Mouse (Mus musculus) hindbrain, embryonic 13.5 days (tissue): ENCODE measurements around the gene Pdyn. TPM values are rescaled to one million over a fixed set of nuclear protein-coding genes. Genes with fewer than 3 reads are reported as not detected.

Experiments
- ATAC-seq: fragments of 200-750 bp; cut with Nextera tagmentation; 2 replicates; pipeline ENCODE4 v1.8.0; 2017; ENCODE audit warnings: moderate TSS enrichment; ENCODE audit not compliant: low FRiP score
- H3K27ac ChIP-seq: fragments of 300-500 bp; sonication (generic); 2 replicates; pipeline ENCODE4 v1.5.1; 2015; ENCODE audit warnings: inconsistent platforms, mild to moderate bottlenecking, moderate library complexity
- H3K27me3 ChIP-seq: fragments of 300-500 bp; sonication (generic); 2 replicates; pipeline ENCODE4 v1.6.1; 2015; ENCODE audit warnings: mild to moderate bottlenecking, inconsistent platforms
- H3K36me3 ChIP-seq: fragments of 300-500 bp; sonication (generic); 2 replicates; pipeline ENCODE4 v1.6.1; 2015; ENCODE audit warnings: mild to moderate bottlenecking, inconsistent platforms
- H3K4me1 ChIP-seq: fragments of 300-500 bp; sonication (generic); replicated peaks from 2 replicates; pipeline ENCODE4 v1.6.1; 2015; ENCODE audit warnings: inconsistent platforms
- H3K4me2 ChIP-seq: fragments of 300-500 bp; sonication (generic); 2 replicates; pipeline ENCODE4 v1.6.1; 2015; ENCODE audit warnings: inconsistent platforms, mild to moderate bottlenecking, moderate library complexity
- H3K4me3 ChIP-seq: fragments of 300-500 bp; sonication (generic); 2 replicates; pipeline ENCODE4 v1.5.1; 2015; ENCODE audit warnings: mild to moderate bottlenecking, inconsistent platforms
- H3K9ac ChIP-seq: fragments of 300-500 bp; sonication (generic); 2 replicates; pipeline ENCODE4 v1.6.1; 2015; ENCODE audit warnings: mild to moderate bottlenecking, inconsistent platforms
- H3K9me3 ChIP-seq: fragments of 300-500 bp; sonication (generic); 2 replicates; pipeline ENCODE4 v1.6.1; 2016; ENCODE audit warnings: inconsistent platforms
- WGBS: fragments of 180-500 bp; shearing (Covaris S2); methylation state at CpG from one replicate; pipeline ENCODE4 v1.1.7; 2015; 5-methylcytosine and 5-hydroxymethylcytosine counted together
- polyA plus RNA-seq: library from polyadenylated mRNA; unstranded; fragments of >200 nt; fragmentation: Nextera tagmentation; extraction: Ambion mirVana; gene quantifications from 2 replicates; pipeline ENCODE4 v1.2.1, GENCODE M21; 2015

The Pdyn gene
- polyA plus RNA-seq, 1 experiment from 2014 or later, result 10.5 TPM

DNA sequence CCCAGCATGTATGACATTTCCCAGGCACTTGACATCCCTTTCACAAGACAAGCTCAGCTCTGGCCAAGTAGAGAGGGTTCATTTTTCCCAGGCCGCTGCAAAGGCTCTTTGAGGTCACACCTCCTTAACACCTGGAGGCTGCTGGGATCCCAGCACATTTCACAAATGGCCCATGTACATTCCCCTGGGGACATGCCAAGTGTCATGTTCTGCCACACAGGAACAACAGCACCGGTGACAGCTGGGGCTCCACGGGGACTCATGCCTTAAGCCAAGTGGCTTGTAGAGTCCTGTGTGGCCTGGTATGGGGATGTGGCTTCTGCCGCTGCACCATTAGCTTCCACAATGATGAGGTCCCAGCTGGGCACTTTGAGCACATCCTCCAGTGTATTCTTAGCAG is 47.0 kb downstream of the Pdyn start:
- Histone ChIP-seq H3K9ac (no peak overlapping the region), H3K9me3 (no peaks in the 10 kb centered on the region), H3K27me3 (no peaks in the 10 kb centered on the region), H3K4me3 (no peak overlapping the region), H3K4me1 (no peaks in the 10 kb centered on the region), H3K36me3 (no peaks in the 10 kb centered on the region), H3K4me2 (no peak overlapping the region), H3K27ac (no peak overlapping the region)
- WGBS, result 64% methylated on average over 4 of the region's 4 CpGs
- ATAC-seq, result no peak

Other genes starting within 250 kb of the Pdyn start
- gene F830045P16Rik, start 163.2 kb downstream of the Pdyn start, polyA plus RNA-seq, result not detected in 2 replicates
- gene Sirpa, start 107.0 kb downstream of the Pdyn start, polyA plus RNA-seq, result 20.8 and 23.1 TPM in 2 replicates
- gene Stk35, start 100.7 kb upstream of the Pdyn start, polyA plus RNA-seq, result 8.2 and 8.7 TPM in 2 replicates